Mouse (Mus musculus) right cerebral cortex, postnatal 36 days (tissue): Measurements from ENCODE around the gene Gfap.

ENCODE experiments used
- DNase-seq, 2 experiments: peaks; one replicate each; pipeline ENCODE4 v3.0.0; 2022; ENCODE audit warnings: low spot score in 2 of 2, mixed read lengths in 1 of 2

Gfap gene

DNA sequence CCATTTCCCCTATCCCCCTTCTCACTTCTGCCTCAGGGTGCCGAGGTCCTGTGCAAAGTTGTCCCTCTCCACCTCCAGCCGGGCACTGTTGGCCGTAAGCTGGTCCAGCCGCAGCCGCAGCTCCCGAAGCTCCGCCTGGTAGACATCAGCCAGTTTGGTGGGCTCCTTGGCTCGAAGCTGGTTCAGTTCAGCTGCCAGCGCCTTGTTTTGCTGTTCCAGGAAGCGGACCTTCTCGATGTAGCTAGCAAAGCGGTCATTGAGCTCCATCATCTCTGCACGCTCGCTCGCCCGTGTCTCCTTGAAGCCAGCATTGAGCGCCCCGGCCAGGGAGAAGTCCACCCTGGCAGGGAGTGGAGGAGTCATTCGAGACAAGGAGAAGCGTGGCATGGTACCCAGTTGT, 4.1 kb downstream of the Gfap start:
- DNase-seq: no peak

DNA sequence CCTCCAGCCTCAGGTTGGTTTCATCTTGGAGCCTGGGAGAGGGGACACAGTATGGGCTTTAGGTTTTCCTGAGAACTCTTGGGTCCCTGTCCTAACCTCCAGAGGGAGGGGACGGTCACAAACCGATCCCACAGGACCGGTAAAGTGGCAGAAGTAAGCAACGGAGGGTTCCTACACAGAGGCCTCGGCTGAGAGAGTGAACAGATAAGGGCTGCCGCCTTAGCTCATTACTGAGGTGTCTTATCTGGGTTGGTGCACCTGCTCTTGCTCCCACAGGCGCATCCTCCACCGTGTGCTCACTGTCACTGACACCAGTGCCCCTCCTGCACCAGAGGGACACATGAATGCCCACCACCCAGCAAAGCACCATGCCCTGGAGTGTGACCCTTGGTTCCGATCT, 4.9 kb downstream of the Gfap start:
- no peak for DNase-seq

- no peak for DNase-seq
These were observed 6.0 kb downstream of the Gfap start for GRCm38 (mm10) chr11:102894716-102895115.

GRCm38 (mm10) chr11:102893015-102893651, 7.6 kb downstream of the Gfap start:
- no peak for DNase-seq

- no peak for DNase-seq
These were observed 10.6 kb downstream of the Gfap start for GRCm38 (mm10) chr11:102890096-102890495.

GRCm38 (mm10) chr11:102888135-102888534, 12.6 kb downstream of the Gfap start:
- peak in 1 of 2 experiments; percentile 28 for DNase-seq

GRCm38 (mm10) chr11:102887433-102887832, 13.3 kb downstream of the Gfap start:
- no peak for DNase-seq

- no peak for DNase-seq
These were observed 16.0 kb downstream of the Gfap start, which contains the start of gene Fam187a for GRCm38 (mm10) chr11:102884616-102885219. Fam187a (plus strand) TSS chr11:102885169.

- peak in 1 of 2 experiments; percentile 28 for DNase-seq
These were observed 19.2 kb downstream of the Gfap start for GRCm38 (mm10) chr11:102881314-102882198.

DNA sequence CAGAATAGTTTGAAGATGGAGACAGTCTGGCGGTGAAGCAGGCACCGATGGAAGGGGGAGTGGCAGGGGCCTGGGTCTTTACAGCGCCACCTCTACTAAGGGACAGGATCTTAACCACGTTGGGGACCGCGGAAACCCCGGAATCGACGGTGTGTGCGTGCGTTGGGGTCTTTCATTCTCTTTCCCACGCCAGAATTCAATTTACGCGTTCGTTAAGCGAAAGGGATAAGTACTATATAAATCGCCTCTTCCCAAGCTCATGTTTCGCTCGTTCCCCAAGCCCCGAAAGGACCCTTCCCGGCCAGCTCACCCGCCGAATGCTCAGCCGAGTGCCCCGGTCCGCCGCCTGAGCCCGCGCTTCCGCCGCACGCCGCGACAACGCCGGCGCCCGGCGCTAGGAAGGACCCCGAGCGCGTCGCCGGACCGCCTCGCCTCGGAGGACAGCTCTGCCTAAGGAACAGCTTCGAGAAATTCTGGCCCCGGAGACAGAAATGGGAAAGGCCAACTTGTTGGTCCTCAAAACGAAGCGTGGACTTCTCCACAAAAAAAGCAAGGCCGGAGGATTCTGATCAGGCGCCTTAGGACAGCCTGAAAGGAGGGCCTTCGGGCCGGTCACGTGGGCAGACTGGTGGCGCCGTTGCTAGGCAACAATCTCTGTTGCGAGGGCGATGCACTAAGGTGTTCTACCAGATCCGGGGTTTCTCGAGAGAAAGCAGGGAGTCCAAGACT, 20.0 kb downstream of the Gfap start, which contains the start of the genes Eftud2 and Ccdc103:
TSS of gene Eftud2 (minus strand) at position 401 of the 729 bp plus-strand sequence.
TSS of gene Ccdc103 (plus strand) at position 620 of the 729 bp plus-strand sequence.
- DNase-seq: peak; percentile 90 to 92

DNA sequence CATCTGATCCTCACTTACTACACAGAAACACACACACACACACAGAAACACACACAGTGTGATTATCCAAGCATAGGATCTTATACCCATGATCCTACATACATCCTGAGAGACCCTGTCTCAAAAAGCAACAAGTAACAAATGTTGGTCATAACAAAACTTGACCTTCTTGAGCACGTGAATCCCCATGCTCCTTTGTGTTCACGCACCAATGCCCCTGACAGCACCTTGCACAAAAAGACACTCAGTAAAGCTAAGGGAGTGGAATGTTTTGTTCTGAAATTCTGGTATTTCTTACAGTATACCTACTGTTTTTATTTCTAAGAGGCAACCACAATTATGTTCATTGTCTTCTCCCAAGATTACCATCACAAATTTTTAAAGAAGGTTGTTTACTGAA, 21.2 kb downstream of the Gfap start:
- DNase-seq: no peak

- peak; percentile 72 to 88 for DNase-seq
These were observed 25.8 kb downstream of the Gfap start for GRCm38 (mm10) chr11:102874801-102875334.

GRCm38 (mm10) chr11:102864272-102864671, 36.4 kb downstream of the Gfap start:
- peak in 1 of 2 experiments; percentile 44 for DNase-seq

DNA sequence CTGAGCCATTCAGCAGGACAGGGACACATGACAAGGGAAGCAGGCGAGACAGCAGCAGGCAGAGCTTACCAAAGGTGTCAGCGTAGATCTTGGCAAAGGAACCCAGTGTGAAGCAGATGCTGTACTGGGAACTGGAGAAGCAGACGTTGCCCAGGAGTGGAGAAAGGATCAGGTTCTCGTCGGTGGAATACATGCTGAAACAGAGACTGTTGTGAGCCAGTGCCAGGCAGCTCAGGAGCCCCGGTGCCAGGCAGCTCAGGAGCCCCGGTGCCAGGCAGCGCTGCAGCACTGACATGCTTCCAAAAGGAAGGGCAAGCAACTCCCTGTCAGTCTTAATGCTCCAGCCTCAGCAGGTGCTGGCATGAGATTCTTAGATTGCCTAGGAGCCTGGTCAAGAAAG, 40.8 kb downstream of the Gfap start:
- DNase-seq: peak; percentile 43 to 62

DNA sequence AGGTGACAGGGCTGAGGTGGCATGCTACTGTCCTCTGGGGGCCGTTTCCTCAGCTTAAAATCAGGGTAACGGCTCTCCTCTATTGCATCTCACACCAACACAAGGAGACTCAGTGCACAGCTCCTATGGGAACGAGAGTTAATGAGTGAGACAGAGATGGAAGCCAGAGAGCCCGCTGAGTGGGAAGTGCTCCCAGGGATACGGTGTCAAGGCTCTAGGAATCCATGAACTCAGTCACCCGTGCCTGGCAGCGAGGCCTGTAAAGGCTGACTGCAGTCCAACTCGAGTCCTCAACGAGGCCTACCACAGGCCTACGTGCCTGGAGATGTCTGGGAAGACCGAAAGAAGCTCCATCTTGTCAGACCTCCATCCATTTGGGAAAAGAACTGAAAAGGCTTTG, 41.8 kb downstream of the Gfap start:
- DNase-seq: no peak

DNA sequence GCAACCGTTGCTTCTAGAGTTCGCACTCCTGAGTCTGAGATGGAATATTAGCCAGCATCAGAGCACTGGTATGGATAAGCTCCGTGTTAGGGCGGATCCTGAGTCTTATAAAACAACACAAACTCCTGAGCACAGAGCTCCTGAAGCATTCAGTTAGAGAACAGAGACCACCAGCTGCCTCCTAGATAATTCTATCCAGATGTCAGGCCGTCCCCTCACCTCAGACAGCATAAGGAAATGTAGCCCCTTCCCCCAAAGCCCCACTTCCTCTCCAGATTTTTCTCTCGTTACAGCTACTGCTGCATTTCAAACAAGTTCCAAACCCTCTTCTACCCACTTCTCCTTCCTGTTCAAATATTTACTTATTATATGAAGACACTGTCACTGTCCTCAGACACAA, 44.8 kb downstream of the Gfap start:
- no peak for DNase-seq

- no peak for DNase-seq
These were observed 47.0 kb downstream of the Gfap start for GRCm38 (mm10) chr11:102853760-102854159.

DNA sequence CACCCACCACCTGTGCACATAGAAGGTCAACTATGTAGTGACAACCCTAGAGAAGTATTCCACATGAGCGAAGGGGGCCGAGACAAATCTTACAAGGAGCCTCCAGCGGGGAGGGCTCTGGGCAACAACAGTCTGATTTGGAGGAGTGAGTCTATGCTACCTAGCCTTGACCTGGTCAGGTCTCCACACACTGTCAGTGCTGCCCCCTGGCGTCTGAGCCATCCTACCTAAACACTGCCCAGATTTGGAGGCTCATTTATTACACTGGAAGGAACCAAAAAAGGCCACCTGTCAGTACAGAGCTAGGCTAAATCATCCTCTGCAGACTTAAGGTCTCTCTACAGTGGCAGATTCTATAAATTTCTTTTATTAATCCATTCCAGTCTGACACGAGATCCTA, 48.8 kb downstream of the Gfap start:
- DNase-seq: no peak

- no peak for DNase-seq
These were observed 54.8 kb downstream of the Gfap start for GRCm38 (mm10) chr11:102845926-102846325.

GRCm38 (mm10) chr11:102838616-102839150, 62.0 kb downstream of the Gfap start:
- no peak for DNase-seq

- DNase-seq: no peak
These were observed 62.6 kb downstream of the Gfap start for GRCm38 (mm10) chr11:102838126-102838525.
